11 mouse cellular contexts compared by ENCODE assay signal in the genomic region with DNA sequence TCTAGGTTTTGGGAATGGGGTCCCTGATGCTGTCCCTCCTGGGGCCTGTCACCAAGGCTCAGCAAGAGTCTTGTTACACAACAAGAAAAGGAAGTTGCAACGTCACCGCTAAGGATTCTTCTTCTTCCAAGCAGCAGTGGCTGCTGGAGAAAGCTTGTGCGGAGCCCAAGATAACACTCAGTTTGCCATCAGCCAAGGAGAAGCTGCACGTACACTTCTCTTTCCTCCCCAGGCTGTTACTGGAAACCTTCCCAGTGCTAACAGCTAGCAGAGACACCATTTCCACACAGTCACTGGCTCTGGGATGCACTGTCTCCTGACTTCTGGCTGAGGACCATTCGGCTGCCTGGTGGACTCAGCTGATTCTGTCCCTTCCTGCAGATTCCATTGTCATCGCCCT. TPM values are rescaled to one million over a fixed set of nuclear protein-coding genes. Genes with fewer than 3 reads are reported as not detected.
DNase-seq lines count a peak whose midpoint lies in the region; ATAC-seq and TF ChIP-seq lines count a peak whose summit lies in the region.
"Had no signal": no experiment of that assay in that cellular context is flagged by ENCODE, and none has a peak within 500 bp of the region (broad histone marks: within the 10 kb centered on the region; RNA-seq: fewer than 3 reads in every experiment).

No protein-coding gene starts in this region.

- no peaks in the 10 kb centered on the region for H3K9me3 ChIP-seq in forebrain, postnatal 0 days (ENCODE audit: low read length)
- H3K9me3 ChIP-seq in forebrain, embryonic 10.5 days = no peaks in the 10 kb centered on the region
- H3K9me3 ChIP-seq in lung, postnatal 0 days (ENCODE audit: low read length) = no peaks in the 10 kb centered on the region
- H3K9me3 ChIP-seq in limb, embryonic 10.5 days (replicated peaks) = no peaks in the 10 kb centered on the region
- H3K9me3 ChIP-seq: forebrain, embryonic 15.5 days had no signal

- TF ChIP-seq POLR2A in lung, adult 2 months (IDR thresholded peaks at IDR 0.05; ENCODE audit: borderline replicate concordance, extremely low read depth, low read depth, low read length) = no peak

- DNase-seq in forebrain, postnatal 0 days = no peak
- DNase-seq in forebrain, embryonic 10.5 days (ENCODE audit: extremely low spot score, low spot score) = no peak
- peak; percentile 61 for DNase-seq in lung, postnatal 0 days (ENCODE audit: low spot score)
- no peak for DNase-seq in lung, adult 2 months
- peak; percentile 32 to 47 for DNase-seq in left cerebral cortex, postnatal 14 days (ENCODE audit: low spot score in 2 of 2)
- peak; percentile 54 for DNase-seq in telencephalon, adult 2 months (ENCODE audit: low read depth, low spot score)
- no peak for DNase-seq in urinary bladder, postnatal 36 days (ENCODE audit: low spot score in 2 of 2)
- no peak for DNase-seq in limb, embryonic 10.5 days (ENCODE audit: low spot score)
- DNase-seq: thymus, postnatal 4 days had no signal

- no peaks in the 10 kb centered on the region for H3K27me3 ChIP-seq in forebrain, postnatal 0 days (ENCODE audit: insufficient read depth, low read length)
- no peaks in the 10 kb centered on the region for H3K27me3 ChIP-seq in forebrain, embryonic 10.5 days (ENCODE audit: poor library complexity, severe bottlenecking)
- H3K27me3 ChIP-seq in lung, postnatal 0 days (replicated peaks; ENCODE audit: insufficient read depth, low read length) = no peaks in the 10 kb centered on the region
- H3K27me3 ChIP-seq in limb, embryonic 10.5 days (ENCODE audit: low read depth, poor library complexity, severe bottlenecking) = no peaks in the 10 kb centered on the region
- H3K27me3 ChIP-seq: forebrain, embryonic 15.5 days had no signal

- no peak overlapping the region for H3K27ac ChIP-seq in forebrain, postnatal 0 days (ENCODE audit: low read depth, low read length)
- no peak overlapping the region for H3K27ac ChIP-seq in forebrain, embryonic 10.5 days
- no peak overlapping the region for H3K27ac ChIP-seq in lung, postnatal 0 days (ENCODE audit: low read length)
- H3K27ac ChIP-seq in limb, embryonic 10.5 days = no peak overlapping the region
- H3K27ac ChIP-seq: forebrain, embryonic 15.5 days had no signal

- H3K4me1 ChIP-seq in forebrain, postnatal 0 days (ENCODE audit: insufficient read depth) = no peaks in the 10 kb centered on the region
- H3K4me1 ChIP-seq in forebrain, embryonic 10.5 days = peaks cover 8% of the 10 kb centered on the region
- H3K4me1 ChIP-seq in lung, postnatal 0 days (ENCODE audit: insufficient read depth, low read depth, low read length) = no peaks in the 10 kb centered on the region
- no peaks in the 10 kb centered on the region for H3K4me1 ChIP-seq in lung, adult 2 months (ENCODE audit: control insufficient read depth, insufficient read depth, low read length)
- peaks cover 20% of the 10 kb centered on the region for H3K4me1 ChIP-seq in limb, embryonic 10.5 days
- H3K4me1 ChIP-seq: forebrain, embryonic 15.5 days had no signal

- intact Hi-C loops in left cerebral cortex, postnatal 14 days (cut with DNase I) = no loop called here

- no peak for TF ChIP-seq EP300 in lung, postnatal 0 days (IDR thresholded peaks at IDR 0.05)

- 84% methylated on average over 6 of the region's 6 CpGs for WGBS in forebrain, postnatal 0 days
- 88% methylated on average over 6 of the region's 6 CpGs for WGBS in forebrain, embryonic 10.5 days
- 52% methylated on average over 6 of the region's 6 CpGs for WGBS in lung, postnatal 0 days
- 67% methylated on average over 6 of the region's 6 CpGs for WGBS in lung, adult 2 months
- 92% methylated on average over 6 of the region's 6 CpGs for WGBS in limb, embryonic 10.5 days

- no peak for TF ChIP-seq CTCF in forebrain, postnatal 0 days (IDR thresholded peaks at IDR 0.05; ENCODE audit: low read depth)
- no peak for TF ChIP-seq CTCF in lung, postnatal 0 days (IDR thresholded peaks at IDR 0.05)
- no peak for TF ChIP-seq CTCF in lung, adult 2 months (IDR thresholded peaks at IDR 0.05; ENCODE audit: insufficient read depth, low read length)

- peaks cover 20% of the 10 kb centered on the region for H3K36me3 ChIP-seq in forebrain, postnatal 0 days (ENCODE audit: insufficient read depth)
- peaks cover 19% of the 10 kb centered on the region for H3K36me3 ChIP-seq in forebrain, embryonic 10.5 days (replicated peaks)
- no peaks in the 10 kb centered on the region for H3K36me3 ChIP-seq in lung, postnatal 0 days (ENCODE audit: insufficient read depth, low read length)
- peaks cover 24% of the 10 kb centered on the region for H3K36me3 ChIP-seq in limb, embryonic 10.5 days

- H3K9ac ChIP-seq in forebrain, postnatal 0 days = no peak overlapping the region
- H3K9ac ChIP-seq in lung, postnatal 0 days (replicated peaks; ENCODE audit: low read depth) = no peak overlapping the region
- H3K9ac ChIP-seq: forebrain, embryonic 15.5 days had no signal

- no peak overlapping the region for H3K4me3 ChIP-seq in forebrain, postnatal 0 days (ENCODE audit: low read depth, low read length)
- H3K4me3 ChIP-seq in forebrain, embryonic 10.5 days = no peak overlapping the region
- H3K4me3 ChIP-seq in lung, postnatal 0 days (ENCODE audit: low read depth, low read length) = no peak overlapping the region
- H3K4me3 ChIP-seq in lung, adult 2 months (replicated peaks; ENCODE audit: extremely low read depth, low read depth, low read length) = no peak overlapping the region
- H3K4me3 ChIP-seq in limb, embryonic 10.5 days = no peak overlapping the region
- H3K4me3 ChIP-seq: forebrain, embryonic 15.5 days had no signal

- H3K4me2 ChIP-seq in forebrain, postnatal 0 days (ENCODE audit: low read depth) = no peak overlapping the region
- no peak overlapping the region for H3K4me2 ChIP-seq in lung, postnatal 0 days (replicated peaks; ENCODE audit: low read depth, low read length)
- H3K4me2 ChIP-seq: forebrain, embryonic 15.5 days had no signal

- peak; percentile 43; the same call in 1 of the 2 replicates for ATAC-seq in forebrain, postnatal 0 days
- peak; percentile 45 for ATAC-seq in lung, postnatal 0 days
- ATAC-seq: forebrain, embryonic 15.5 days; inflammation-experienced regulatory T-cells, adult 6 months had no signal

RNA-seq across cellular contexts. Expression of a gene that starts 9.1 kb away (rescaled TPM):
- total RNA-seq in forebrain, postnatal 0 days (2014; rRNA removed) = 1.00 and 1.1 TPM in 2 replicates
- polyA plus RNA-seq in forebrain, postnatal 0 days (2015; fragmentation: Nextera tagmentation; extraction: Ambion mirVana) = 0.65 and 0.77 TPM in 2 replicates
- polyA plus RNA-seq in forebrain, embryonic 10.5 days (2016; fragmentation: Nextera tagmentation; extraction: Ambion mirVana) = 2.4 and 2.6 TPM in 2 replicates
- polyA plus RNA-seq in lung, postnatal 0 days (2015; fragmentation: Nextera tagmentation; extraction: Ambion mirVana) = 4.4 and 4.7 TPM in 2 replicates
- 21.4 and 26.7 TPM in 2 replicates for polyA plus RNA-seq in lung, adult 2 months (2012; rRNA removed)
- under 1 TPM; 0.72 TPM for total RNA-seq in left cerebral cortex, postnatal 14 days (2021)
- polyA plus RNA-seq in limb, embryonic 10.5 days (2016; fragmentation: Nextera tagmentation; extraction: Ambion mirVana) = 1.1 and 3.7 TPM in 2 replicates
- polyA plus RNA-seq: forebrain, embryonic 15.5 days; inflammation-experienced regulatory T-cells, adult 6 months had no signal

RNA-seq across cellular contexts. Expression of a gene that starts 19.9 kb away (rescaled TPM):
- 24.1 and 27.0 TPM in 2 replicates for total RNA-seq in forebrain, postnatal 0 days (2014; rRNA removed)
- 29.8 and 33.6 TPM in 2 replicates for polyA plus RNA-seq in forebrain, postnatal 0 days (2015; fragmentation: Nextera tagmentation; extraction: Ambion mirVana)
- polyA plus RNA-seq in forebrain, embryonic 10.5 days (2016; fragmentation: Nextera tagmentation; extraction: Ambion mirVana) = 111 and 113 TPM in 2 replicates
- 25.7 and 27.7 TPM in 2 replicates for polyA plus RNA-seq in lung, postnatal 0 days (2015; fragmentation: Nextera tagmentation; extraction: Ambion mirVana)
- 9.8 and 10.3 TPM in 2 replicates for polyA plus RNA-seq in lung, adult 2 months (2012; rRNA removed)
- total RNA-seq in left cerebral cortex, postnatal 14 days (2021) = 1 to 10 TPM; 6.1 to 8.4 TPM
- 98.1 and 103 TPM in 2 replicates for polyA plus RNA-seq in limb, embryonic 10.5 days (2016; fragmentation: Nextera tagmentation; extraction: Ambion mirVana)

Comparison
In these comparisons a context has a peak if more than half of its experiments do, and no peak if none do; other contexts are left out.
1. DNase-seq: peak in lung, postnatal 0 days (single experiment), left cerebral cortex, postnatal 14 days (2 of 2) and telencephalon, adult 2 months (single experiment); none in forebrain, postnatal 0 days (single experiment), forebrain, embryonic 10.5 days (single experiment), lung, adult 2 months (single experiment), urinary bladder, postnatal 36 days (0 of 2) and limb, embryonic 10.5 days (single experiment).